Mouse (Mus musculus): ENCODE results near the gene Ehd3. TPM values are rescaled to one million over a fixed set of nuclear protein-coding genes. Genes with fewer than 3 reads are reported as not detected.

Gene Ehd3
- polyA plus RNA-seq (2014; fragmentation: Illumina TruSeq; extraction: RNeasy Lipid Tissue Mini Kit (QIAGEN cat#74804); ENCODE audit: insufficient read depth, low read depth, low replicate concordance), result 6.3 TPM

GRCm38 (mm10) chr17:73803521-73804184, at the start of gene Ehd3:
Ehd3 (plus strand) TSS chr17:73804134.

Other genes with a start within 250 kb of the Ehd3 start
- 0.17 TPM for gene Galnt14, start 93.7 kb upstream of the Ehd3 start, polyA plus RNA-seq (2014; fragmentation: Illumina TruSeq; extraction: RNeasy Lipid Tissue Mini Kit (QIAGEN cat#74804); ENCODE audit: insufficient read depth, low read depth, low replicate concordance)
- 83.3 TPM for gene Xdh, start 146.1 kb downstream of the Ehd3 start, polyA plus RNA-seq (2014; fragmentation: Illumina TruSeq; extraction: RNeasy Lipid Tissue Mini Kit (QIAGEN cat#74804); ENCODE audit: insufficient read depth, low read depth, low replicate concordance)
- not detected for gene Srd5a2, start 243.8 kb downstream of the Ehd3 start, polyA plus RNA-seq (2014; fragmentation: Illumina TruSeq; extraction: RNeasy Lipid Tissue Mini Kit (QIAGEN cat#74804); ENCODE audit: insufficient read depth, low read depth, low replicate concordance)

Measured in lung, adult 10 weeks (tissue).